Mouse (Mus musculus) myocyte (in vitro differentiated cells): ENCODE measurements around the gene Tnc. TPM values are rescaled to one million over a fixed set of nuclear protein-coding genes. Genes with fewer than 3 reads are reported as not detected.

Source experiments
- H3K27me3 ChIP-seq: one replicate; pipeline ENCODE4 v1.6.1; 2011; ENCODE audit not compliant: control insufficient read depth, insufficient read depth, insufficient read length
- H3K36me3 ChIP-seq: one replicate; pipeline ENCODE4 v1.6.1; 2011; ENCODE audit not compliant: control insufficient read depth, insufficient read depth
- H3K4me2 ChIP-seq: one replicate; pipeline ENCODE4 v1.6.1; 2011; ENCODE audit warnings: low read depth, control low read depth
- H3K4me3 ChIP-seq: one replicate; pipeline ENCODE4 v1.5.1; 2011; ENCODE audit warnings: mild to moderate bottlenecking, control low read depth, moderate library complexity
- H3K79me2 ChIP-seq: one replicate; pipeline ENCODE4 v1.6.1; 2011; ENCODE audit not compliant: control insufficient read depth, insufficient read depth
- H3ac ChIP-seq: one replicate; pipeline ENCODE4 v1.6.1; 2011; ENCODE audit not compliant: control insufficient read depth, insufficient read length
- CEBPB ChIP-seq: IDR thresholded peaks from 2 replicates; pipeline ENCODE4 v1.6.1; 2011; ENCODE audit warnings: mild to moderate bottlenecking, moderate library complexity; ENCODE audit not compliant: poor library complexity, insufficient read depth, severe bottlenecking
- E2F4 ChIP-seq: IDR thresholded peaks from one replicate; pipeline ENCODE4 v1.6.1; 2011; ENCODE audit warnings: mild to moderate bottlenecking, control low read depth, moderate library complexity; ENCODE audit not compliant: insufficient read depth
- MAX ChIP-seq: IDR thresholded peaks from one replicate; pipeline ENCODE4 v1.6.1; 2011; ENCODE audit warnings: low read depth, mild to moderate bottlenecking, control low read depth
- MYOD1 ChIP-seq, 3 experiments: IDR thresholded peaks; one replicate each; pipeline ENCODE4 v1.6.1; 2011; ENCODE audit warnings: control low read depth in 2 of 3, low read depth in 2 of 3, mild to moderate bottlenecking in 2 of 3, moderate library complexity in 1 of 3; ENCODE audit not compliant: insufficient read length in 2 of 3, control insufficient read depth in 1 of 3
- MYOG ChIP-seq, 3 experiments: IDR thresholded peaks; one replicate each; pipeline ENCODE4 v1.6.1; 2011; ENCODE audit warnings: control low read depth in 2 of 3, low read depth in 2 of 3, mild to moderate bottlenecking in 2 of 3; ENCODE audit not compliant: insufficient read length in 2 of 3, control insufficient read depth in 1 of 3, insufficient read depth in 1 of 3
- POLR2A ChIP-seq: IDR thresholded peaks from one replicate; pipeline ENCODE4 v1.6.1; 2011; ENCODE audit warnings: low read depth, mild to moderate bottlenecking, control low read depth, moderate library complexity; ENCODE audit not compliant: insufficient read length
- POLR2AphosphoS2 ChIP-seq: IDR thresholded peaks from one replicate; pipeline ENCODE4 v1.6.1; 2011; ENCODE audit warnings: low read depth, control low read depth; ENCODE audit not compliant: insufficient read length
- REST ChIP-seq: IDR thresholded peaks from one replicate; pipeline ENCODE4 v1.6.1; 2011; ENCODE audit warnings: mild to moderate bottlenecking, control low read depth, moderate library complexity; ENCODE audit not compliant: insufficient read depth, insufficient read length
- SRF ChIP-seq: IDR thresholded peaks from one replicate; pipeline ENCODE4 v1.6.1; 2011; ENCODE audit warnings: low read depth; ENCODE audit not compliant: control insufficient read depth, insufficient read length
- TCF12 ChIP-seq: IDR thresholded peaks from one replicate; pipeline ENCODE4 v1.6.1; 2011; ENCODE audit warnings: mild to moderate bottlenecking, control low read depth; ENCODE audit not compliant: poor library complexity, insufficient read depth, severe bottlenecking
- TCF3 ChIP-seq: IDR thresholded peaks from one replicate; pipeline ENCODE4 v1.6.1; 2011; ENCODE audit warnings: low read depth, control low read depth; ENCODE audit not compliant: insufficient read length
- USF1 ChIP-seq: IDR thresholded peaks from one replicate; pipeline ENCODE4 v1.6.1; 2011; ENCODE audit warnings: low read depth, mild to moderate bottlenecking, control low read depth, moderate library complexity
- polyA plus RNA-seq: library from polyadenylated mRNA; unstranded; fragments of >200 nt; fragmentation: generic; extraction: Trizol; gene quantifications from one replicate; pipeline ENCODE4 v1.2.1, GENCODE M21; 2012; ENCODE audit warnings: missing spikeins

Gene Tnc
- polyA plus RNA-seq, 1 experiment = 183 TPM

DNA sequence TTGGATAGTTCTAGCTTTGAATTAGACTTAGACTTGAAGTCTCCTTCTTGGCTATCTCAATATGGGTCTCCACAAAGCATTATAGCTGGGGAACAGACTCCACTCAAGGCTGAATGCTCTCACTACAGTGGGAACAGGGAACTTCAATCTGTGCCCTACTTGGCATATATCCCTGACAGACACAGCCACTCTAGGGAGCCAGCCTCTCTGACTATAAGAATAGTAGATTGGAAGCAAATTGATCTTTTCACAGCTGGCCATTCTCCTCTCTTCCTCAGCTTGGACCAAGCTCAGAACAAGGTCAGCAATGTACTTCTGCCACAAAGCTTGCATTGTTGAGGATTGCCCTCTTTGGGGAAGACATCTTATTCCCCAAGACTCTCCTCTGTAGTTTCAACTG lies 27.9 kb upstream of the Tnc start:
- Histone ChIP-seq H3ac (no peak overlapping the region), H3K36me3 (no peaks in the 10 kb centered on the region), H3K4me3 (no peak overlapping the region), H3K79me2 (no peaks in the 10 kb centered on the region), H3K4me2 (no peak overlapping the region), H3K27me3 (no peaks in the 10 kb centered on the region)
- TF ChIP-seq MYOD1 (IDR thresholded peaks at IDR 0.05; ENCODE audit: control insufficient read depth in 1 of 3, insufficient read length in 2 of 3, low read depth in 2 of 3) (no peak), USF1 (no peak), CEBPB (no peak), TCF3 (no peak), SRF (no peak), TCF12 (no peak), MYOG (IDR thresholded peaks at IDR 0.05; ENCODE audit: control insufficient read depth in 1 of 3, insufficient read depth in 1 of 3, insufficient read length in 2 of 3, low read depth in 2 of 3) (no peak), POLR2A (no peak), POLR2AphosphoS2 (no peak), REST (no peak)

- no peaks in the 10 kb centered on the region for H3K36me3 ChIP-seq
- H3K4me3 ChIP-seq = no peak overlapping the region
- no peaks in the 10 kb centered on the region for H3K27me3 ChIP-seq
- H3K4me2 ChIP-seq = no peak overlapping the region
- TF ChIP-seq REST (no peak), TCF3 (no peak), MAX (no peak), TCF12 (no peak), CEBPB (no peak), POLR2AphosphoS2 (no peak), USF1 (no peak), MYOG (IDR thresholded peaks at IDR 0.05; ENCODE audit: control insufficient read depth in 1 of 3, insufficient read depth in 1 of 3, insufficient read length in 2 of 3, low read depth in 2 of 3) (no peak), POLR2A (no peak), E2F4 (no peak), SRF (no peak), MYOD1 (IDR thresholded peaks at IDR 0.05; ENCODE audit: control insufficient read depth in 1 of 3, insufficient read length in 2 of 3, low read depth in 2 of 3) (no peak)
- H3ac ChIP-seq = no peak overlapping the region
- no peaks in the 10 kb centered on the region for H3K79me2 ChIP-seq
Observed at GRCm38 (mm10) chr4:64067394-64067793, 20.6 kb upstream of the Tnc start.

DNA sequence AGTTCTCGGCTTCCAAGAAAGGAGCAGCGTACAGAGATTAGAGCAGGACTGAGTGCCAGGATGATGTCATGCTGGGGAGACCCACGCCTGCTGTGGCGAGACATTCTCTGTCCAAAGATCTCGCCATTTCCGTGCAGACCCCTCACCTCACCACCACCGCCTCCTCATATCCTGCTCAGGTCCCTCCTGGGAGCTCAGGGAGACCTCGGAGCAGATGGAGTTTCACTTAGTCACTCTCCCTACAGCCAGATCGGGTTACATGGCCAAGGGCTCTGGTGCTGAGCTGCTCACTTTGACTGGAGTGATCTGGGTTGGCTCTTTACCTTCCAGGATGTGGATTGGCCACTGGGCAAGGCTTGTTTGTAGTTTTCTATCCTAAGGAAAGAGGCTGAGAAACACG lies 18.5 kb upstream of the Tnc start:
- no peaks in the 10 kb centered on the region for H3K79me2 ChIP-seq
- H3K27me3 ChIP-seq = no peaks in the 10 kb centered on the region
- no peak overlapping the region for H3ac ChIP-seq
- TF ChIP-seq E2F4 (no peak), TCF3 (no peak), MYOD1 (IDR thresholded peaks at IDR 0.05; ENCODE audit: control insufficient read depth in 1 of 3, insufficient read length in 2 of 3, low read depth in 2 of 3) (peak in 1 of 3 experiments; percentile 62), MYOG (IDR thresholded peaks at IDR 0.05; ENCODE audit: control insufficient read depth in 1 of 3, insufficient read depth in 1 of 3, insufficient read length in 2 of 3, low read depth in 2 of 3) (peak in 1 of 3 experiments; percentile 16), POLR2AphosphoS2 (no peak), USF1 (no peak), CEBPB (no peak), POLR2A (no peak), MAX (no peak), TCF12 (peak; percentile 13), REST (no peak), SRF (no peak)
- peak overlapping the region; percentile 88 for H3K4me2 ChIP-seq
- no peak overlapping the region for H3K4me3 ChIP-seq
- no peaks in the 10 kb centered on the region for H3K36me3 ChIP-seq

DNA sequence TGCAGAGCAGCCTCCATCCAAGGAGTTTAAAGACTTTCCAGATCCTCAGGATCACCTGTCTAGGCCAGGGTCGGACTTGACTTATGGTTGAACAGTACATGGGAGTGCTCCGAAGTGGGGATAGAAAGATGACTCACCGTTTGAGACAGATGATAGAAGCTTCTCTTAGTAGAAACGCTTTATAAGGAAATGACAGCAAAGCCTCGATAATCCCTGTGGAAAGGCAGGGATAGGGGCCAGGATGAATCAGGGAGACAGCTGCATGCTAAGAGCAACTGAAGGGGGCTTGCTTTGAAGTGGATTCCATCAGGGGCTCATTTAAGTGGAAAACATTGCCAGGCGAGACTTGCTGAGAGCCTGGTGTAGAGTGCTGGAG lies 12.0 kb upstream of the Tnc start:
- no peak overlapping the region for H3ac ChIP-seq
- no peaks in the 10 kb centered on the region for H3K79me2 ChIP-seq
- H3K36me3 ChIP-seq = no peaks in the 10 kb centered on the region
- no peaks in the 10 kb centered on the region for H3K27me3 ChIP-seq
- TF ChIP-seq SRF (peak; percentile 97), MYOG (IDR thresholded peaks at IDR 0.05; ENCODE audit: control insufficient read depth in 1 of 3, insufficient read depth in 1 of 3, insufficient read length in 2 of 3, low read depth in 2 of 3) (peak in 2 of 3 experiments; percentile 73 to 81), TCF12 (peak; percentile 85), TCF3 (peak; percentile 49), POLR2AphosphoS2 (no peak), MYOD1 (IDR thresholded peaks at IDR 0.05; ENCODE audit: control insufficient read depth in 1 of 3, insufficient read length in 2 of 3, low read depth in 2 of 3) (peak; percentile 76 to 95 (median 91))
- H3K4me3 ChIP-seq = no peak overlapping the region
- H3K4me2 ChIP-seq = peak overlapping the region; percentile 62
